Mouse (Mus musculus): ENCODE data around the gene Fry. TPM values are rescaled to one million over a fixed set of nuclear protein-coding genes. Genes with fewer than 3 reads are reported as not detected.

Fry gene
- total RNA-seq, 2 experiments from 2014 or later = 59.8 to 70.0 TPM

DNA sequence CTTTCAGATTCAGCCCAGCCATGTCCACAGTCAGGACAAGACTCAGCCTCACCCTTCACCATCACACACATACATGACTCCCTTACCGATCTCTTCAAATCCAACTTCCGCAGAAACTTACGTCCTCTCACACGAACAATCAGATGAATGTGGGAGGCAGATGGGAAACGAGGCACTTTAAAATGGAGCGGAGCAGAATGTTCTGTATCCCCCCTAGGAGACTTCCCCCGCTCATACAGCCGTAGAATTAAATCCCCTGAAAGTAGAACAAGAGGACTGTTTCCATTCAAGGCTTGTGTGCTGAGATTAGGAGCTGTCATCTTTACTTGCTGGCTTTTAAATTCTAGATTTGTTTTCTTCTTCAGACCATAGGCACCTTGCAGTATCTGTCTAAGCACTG, 10.0 kb downstream of the Fry start:
- DNase-seq (ENCODE audit: low spot score) = no peak

- DNase-seq (ENCODE audit: low spot score) = no peak
These were observed 11.7 kb downstream of the Fry start for GRCm38 (mm10) chr5:150130144-150130543.

- DNase-seq (ENCODE audit: low spot score) = no peak
These were observed 12.7 kb downstream of the Fry start for GRCm38 (mm10) chr5:150131166-150131565.

GRCm38 (mm10) chr5:150134651-150135050, 16.2 kb downstream of the Fry start:
- DNase-seq (ENCODE audit: low spot score) = no peak

DNA sequence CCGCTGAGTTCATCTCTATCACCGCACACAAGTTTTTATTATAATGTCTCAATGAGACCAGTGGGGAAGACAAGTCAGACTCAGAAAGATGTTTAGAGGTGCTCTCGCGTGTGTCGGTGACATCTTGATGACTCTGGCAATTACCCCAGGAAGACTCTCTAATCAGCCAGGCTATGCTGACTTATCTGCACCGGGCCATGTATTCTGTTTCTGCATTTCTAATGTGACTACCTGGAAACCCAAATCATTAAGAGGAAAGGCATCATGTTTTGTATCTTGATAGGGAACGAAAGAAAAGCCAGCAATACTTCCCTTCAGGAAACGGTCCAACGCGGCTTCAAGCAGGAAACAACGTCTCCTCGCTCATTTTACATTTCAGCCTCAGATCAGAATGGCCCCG, 17.1 kb downstream of the Fry start:
- DNase-seq (ENCODE audit: low spot score) = no peak

DNA sequence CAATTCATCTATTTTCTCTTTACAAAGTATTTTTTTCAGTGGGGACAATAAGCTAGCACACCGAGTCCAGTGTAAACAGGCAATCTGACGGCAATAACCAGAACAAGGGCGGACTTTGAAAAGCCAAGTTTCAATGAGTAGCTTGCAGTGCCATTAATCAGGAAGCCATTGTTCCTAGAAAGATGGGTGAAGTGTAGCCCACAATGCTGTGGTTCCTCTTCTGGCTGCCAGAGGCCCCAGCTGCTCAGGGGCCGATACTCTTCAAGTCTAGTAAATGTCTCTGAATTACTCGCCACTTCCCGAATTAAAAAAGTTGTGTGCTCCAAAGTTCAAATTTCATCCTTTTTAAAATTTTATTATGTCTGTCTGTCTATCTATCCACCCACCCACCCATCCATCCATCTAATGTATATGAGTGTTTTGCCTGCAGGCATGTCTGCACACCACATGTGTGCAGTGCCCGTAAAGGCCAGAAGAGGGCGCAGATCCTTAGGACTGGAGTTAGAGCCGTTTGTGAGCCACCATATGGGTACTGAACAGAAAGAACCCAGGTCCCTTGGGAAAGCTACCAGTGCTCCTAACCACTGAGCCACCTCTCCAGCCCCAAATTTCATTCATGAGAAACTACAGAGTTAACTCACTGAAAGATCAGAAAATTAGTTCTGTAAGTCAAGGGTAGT, 19.5 kb downstream of the Fry start:
- DNase-seq (ENCODE audit: low spot score) = no peak

DNA sequence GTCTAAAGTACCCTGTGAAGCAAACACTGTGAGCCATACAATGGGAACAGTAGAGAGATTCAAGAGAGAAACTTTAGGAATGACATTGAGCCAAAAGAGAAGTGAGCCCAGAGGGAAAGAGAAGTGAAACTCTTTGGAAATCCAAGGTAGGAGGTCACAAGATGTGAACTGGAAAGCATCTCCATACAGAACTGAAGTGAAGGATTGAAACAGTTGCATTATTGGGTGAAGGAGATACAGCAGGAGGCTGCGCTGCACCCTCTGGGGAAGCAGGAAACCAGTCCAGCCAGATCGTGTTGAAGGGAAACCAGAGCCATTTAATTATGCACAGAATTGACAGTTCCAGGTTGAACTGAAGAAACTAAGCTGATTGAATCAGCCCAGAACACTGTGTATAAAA, 22.1 kb downstream of the Fry start:
- no peak for DNase-seq (ENCODE audit: low spot score)

DNA sequence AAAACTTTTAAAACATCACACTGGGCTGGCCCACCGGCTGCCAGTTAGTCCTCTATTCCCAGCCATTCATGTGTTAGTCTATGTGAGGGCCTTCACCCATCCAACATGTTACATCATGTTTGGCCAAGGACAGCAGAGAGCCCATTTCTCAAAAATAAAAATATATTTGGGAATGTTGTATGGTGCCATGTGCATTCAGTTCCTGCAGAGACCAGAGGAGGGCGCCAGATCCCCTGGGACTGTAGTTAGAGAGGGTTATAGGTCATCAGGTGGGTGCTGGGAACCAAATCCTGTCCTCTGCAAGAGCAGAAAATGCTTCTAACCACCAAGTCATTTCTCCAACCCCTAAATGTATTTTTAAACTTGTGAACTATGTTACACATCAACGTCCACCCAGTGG, 27.5 kb downstream of the Fry start:
- DNase-seq (ENCODE audit: low spot score) = no peak

- DNase-seq (ENCODE audit: low spot score) = no peak
These were observed 28.2 kb downstream of the Fry start for GRCm38 (mm10) chr5:150146612-150147011.

DNA sequence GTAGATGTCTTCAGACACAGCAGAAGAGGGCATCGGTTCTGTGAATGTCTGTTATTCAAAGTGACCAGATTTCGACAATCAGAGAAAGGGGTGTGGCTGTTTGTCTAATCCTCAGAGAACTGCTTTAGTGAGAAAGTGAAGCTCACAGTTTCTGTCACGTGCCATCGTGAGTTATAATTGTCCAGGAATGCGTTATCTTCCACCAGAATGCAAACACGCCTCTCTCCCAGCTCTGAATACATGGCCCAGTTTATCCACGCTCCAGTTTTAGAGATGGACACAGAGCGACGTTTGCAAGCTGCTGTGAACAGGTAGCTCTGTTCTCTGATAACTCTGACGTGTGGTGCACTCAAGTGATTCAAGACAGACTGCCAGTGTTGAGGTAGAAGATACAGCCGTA, 31.3 kb downstream of the Fry start:
- no peak for DNase-seq (ENCODE audit: low spot score)

- no peak for DNase-seq (ENCODE audit: low spot score)
These were observed 32.5 kb downstream of the Fry start for GRCm38 (mm10) chr5:150150986-150151385.

DNA sequence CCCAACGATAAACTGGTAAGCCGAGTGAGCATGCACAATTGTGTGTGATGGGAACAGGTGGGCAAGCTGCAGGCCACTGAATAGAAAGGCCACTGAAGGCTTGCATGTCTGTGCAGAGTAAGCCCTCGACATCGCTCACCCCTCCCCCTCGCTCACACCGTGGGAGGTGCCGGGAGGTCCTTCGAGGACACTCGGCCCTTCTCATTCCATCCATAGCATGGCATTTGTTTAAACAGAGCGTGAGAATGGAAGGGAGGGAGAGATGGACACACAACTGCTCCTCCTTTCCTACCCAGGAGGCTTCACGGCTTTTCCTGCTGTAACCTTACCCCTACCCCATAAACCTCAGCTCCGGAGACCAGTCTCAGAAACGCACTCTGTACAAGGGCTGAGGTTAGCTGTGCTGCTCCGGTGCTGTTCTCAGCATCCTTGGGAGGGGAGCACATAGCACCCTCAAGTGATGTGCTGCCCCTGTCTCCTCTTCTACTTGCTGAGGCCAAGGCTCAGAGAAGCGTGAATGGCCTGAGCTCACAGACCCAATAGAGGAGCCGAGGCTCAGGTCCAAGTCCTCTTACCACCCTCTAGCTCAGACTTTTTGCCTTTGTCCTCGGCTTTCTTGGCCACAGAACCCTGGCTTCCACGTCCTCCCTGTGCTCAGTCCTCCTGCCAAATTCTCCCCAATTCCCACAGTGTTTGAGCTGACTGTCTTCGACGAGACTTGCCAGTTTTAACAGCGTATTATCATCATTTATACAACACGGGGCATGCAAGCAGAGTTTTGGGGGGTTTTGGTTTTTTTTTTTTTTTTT, 33.8 kb downstream of the Fry start:
- peak; percentile 18 for DNase-seq (ENCODE audit: low spot score)

DNA sequence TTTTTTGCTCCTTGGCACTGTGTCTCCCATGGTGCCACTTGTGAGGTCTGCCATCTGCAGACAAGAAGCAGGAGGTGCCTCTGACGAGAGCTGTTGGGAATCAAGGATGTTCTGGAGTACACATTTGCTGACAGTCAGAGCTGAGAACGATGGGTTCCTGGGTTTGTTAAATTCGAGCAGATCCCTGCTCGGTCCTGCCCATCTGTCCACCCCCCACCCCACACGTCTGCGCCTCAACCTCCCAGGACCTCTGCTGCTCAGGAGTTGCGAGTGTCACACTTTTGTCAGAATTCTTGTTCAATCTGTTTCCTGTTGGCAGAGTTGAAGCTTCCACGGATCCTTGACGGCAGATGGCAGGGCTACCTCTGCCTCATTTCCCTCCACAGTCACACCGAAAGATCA, 34.4 kb downstream of the Fry start:
- DNase-seq (ENCODE audit: low spot score) = no peak

DNA sequence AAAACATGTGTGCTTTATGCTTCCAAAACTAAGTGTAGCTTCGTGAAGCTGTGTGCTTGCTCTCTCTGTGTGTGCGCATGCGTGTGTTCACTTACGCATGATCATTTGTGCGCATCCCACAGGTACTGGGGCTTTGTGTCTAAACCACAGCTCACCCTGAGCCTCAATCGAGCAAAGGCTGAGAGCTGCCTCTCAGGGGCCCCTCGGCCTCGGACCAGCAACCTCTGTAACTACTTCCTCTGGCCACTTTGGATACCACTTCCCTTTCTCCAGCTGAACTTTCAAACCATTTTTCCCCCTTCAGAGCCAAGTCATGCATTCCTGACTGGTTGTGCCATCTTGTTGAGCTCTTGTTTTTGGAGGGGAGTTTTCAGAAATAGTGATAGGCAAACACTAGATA, 36.9 kb downstream of the Fry start:
- DNase-seq (ENCODE audit: low spot score) = no peak

GRCm38 (mm10) chr5:150156063-150156786, 37.8 kb downstream of the Fry start:
- no peak for DNase-seq (ENCODE audit: low spot score)

DNA sequence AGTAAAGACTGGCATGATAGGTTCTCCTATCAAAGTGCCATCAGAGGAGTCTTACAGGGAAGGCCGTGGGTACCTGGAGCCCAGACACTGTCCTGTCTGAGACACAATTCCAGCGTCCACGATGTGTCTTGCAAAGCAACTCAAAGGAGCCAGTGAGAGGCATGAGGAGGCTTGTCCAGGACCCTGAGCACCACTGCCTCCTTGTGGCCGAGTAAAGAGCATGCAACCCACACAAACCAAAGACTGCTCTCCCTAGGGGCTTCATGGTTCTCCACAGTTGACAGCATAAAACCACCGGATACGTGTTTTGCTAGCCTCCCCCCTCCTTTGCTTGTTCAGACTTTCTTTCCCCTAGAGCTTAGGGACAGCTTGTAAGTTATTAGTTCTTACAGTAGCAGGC, 39.2 kb downstream of the Fry start:
- peak; percentile 32 for DNase-seq (ENCODE audit: low spot score)

GRCm38 (mm10) chr5:150159151-150159550, 40.7 kb downstream of the Fry start:
- no peak for DNase-seq (ENCODE audit: low spot score)

GRCm38 (mm10) chr5:150161193-150161592, 42.7 kb downstream of the Fry start:
- no peak for DNase-seq (ENCODE audit: low spot score)

- DNase-seq (ENCODE audit: low spot score) = no peak
These were observed 43.5 kb downstream of the Fry start for GRCm38 (mm10) chr5:150161898-150162297.

DNA sequence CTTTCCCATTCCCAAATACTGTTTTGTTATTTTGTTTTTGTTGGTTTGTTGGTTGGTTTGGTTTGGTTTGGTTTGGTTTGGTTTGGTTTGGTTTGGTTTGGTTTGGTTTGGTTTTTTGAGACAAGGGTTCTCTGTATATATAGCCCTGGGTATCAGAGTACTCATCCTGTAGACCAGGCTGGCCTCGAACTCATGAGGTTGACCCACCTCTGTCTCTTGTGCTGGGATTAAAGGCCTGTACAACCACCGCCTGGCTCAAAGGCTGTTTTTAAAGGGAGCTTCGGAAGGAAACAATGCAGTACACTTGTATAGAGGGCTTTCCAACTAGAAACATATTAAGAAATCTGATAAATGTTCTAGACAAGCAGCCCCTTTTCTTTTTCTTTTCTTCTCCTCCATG, 46.2 kb downstream of the Fry start:
- no peak for DNase-seq (ENCODE audit: low spot score)

- no peak for DNase-seq (ENCODE audit: low spot score)
These were observed 48.4 kb downstream of the Fry start for GRCm38 (mm10) chr5:150166811-150167210.

DNA sequence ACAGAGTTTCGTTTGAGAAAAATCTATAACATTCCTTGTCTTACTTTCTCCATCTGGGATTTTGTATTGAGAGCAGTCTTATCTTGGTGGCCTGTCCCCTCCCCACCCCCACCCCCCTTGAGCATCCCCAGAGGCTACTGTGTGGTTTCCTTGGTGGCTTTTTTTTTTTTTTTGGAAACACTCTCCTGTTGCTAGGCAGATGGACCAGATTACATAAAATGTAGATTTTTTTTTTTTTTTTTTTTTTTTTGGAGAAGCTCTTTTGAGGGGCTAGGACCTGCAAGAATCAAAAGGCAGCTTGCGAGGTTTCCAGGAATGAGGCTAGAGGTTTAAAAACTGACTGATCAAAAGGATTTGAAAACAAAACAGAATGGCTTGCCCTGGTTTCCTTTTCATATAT, 48.8 kb downstream of the Fry start:
- DNase-seq (ENCODE audit: low spot score) = no peak

DNA sequence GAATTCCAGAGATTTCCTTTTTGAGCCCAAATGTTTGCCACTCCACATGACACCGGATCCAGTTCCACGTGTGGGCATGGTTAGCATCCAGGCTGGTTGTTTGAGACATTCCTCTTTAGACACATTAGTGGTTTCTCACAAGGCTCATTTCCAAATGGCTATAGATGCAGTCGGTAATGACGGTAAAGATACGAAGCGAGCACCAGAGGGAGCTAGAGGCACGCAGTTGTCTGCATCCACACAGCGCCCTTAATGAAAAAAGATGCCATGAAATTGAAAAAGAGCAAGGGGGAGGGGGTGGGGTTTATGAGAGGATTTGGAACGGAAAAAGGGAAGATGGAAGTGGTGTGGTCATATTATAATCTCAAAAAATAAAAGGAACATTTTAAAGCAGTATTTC, 50.3 kb downstream of the Fry start:
- DNase-seq (ENCODE audit: low spot score) = peak; percentile 54
